Mouse (Mus musculus): ENCODE results near the gene Galnt17. TPM values are rescaled to one million over a fixed set of nuclear protein-coding genes. Genes with fewer than 3 reads are reported as not detected.

The Galnt17 gene
- total and polyA plus RNA-seq, 2 experiments, result 0.01 to 0.09 TPM

GRCm38 (mm10) chr5:131222498-131223244 is 85.6 kb downstream of the Galnt17 start:
- H3K27me3 ChIP-seq (ENCODE audit: control insufficient read depth, insufficient read depth, low read length), result no peaks in the 10 kb centered on the region
- no peaks in the 10 kb centered on the region for H3K79me2 ChIP-seq (ENCODE audit: control insufficient read depth, insufficient read depth, low read length)
- 85% methylated on average over 10 of the region's 10 CpGs for WGBS
- no peaks in the 10 kb centered on the region for H3K36me3 ChIP-seq (ENCODE audit: control insufficient read depth, insufficient read depth, low read length)
- no peak for DNase-seq (ENCODE audit: extremely low read depth, low read depth, low spot score)
- no peak overlapping the region for H3K4me3 ChIP-seq (ENCODE audit: insufficient read depth, low read depth, low read length)
- no peaks in the 10 kb centered on the region for H3K4me1 ChIP-seq (ENCODE audit: control insufficient read depth, insufficient read depth, low read length)
- no peak overlapping the region for H3K27ac ChIP-seq (replicated peaks; ENCODE audit: insufficient read depth, low read depth, low read length)
- no peak overlapping the region for H3K9ac ChIP-seq (ENCODE audit: low read depth, low read length)
- TF ChIP-seq CTCF (IDR thresholded peaks at IDR 0.05; ENCODE audit: low read depth, low read length) (no peak), POLR2A (IDR thresholded peaks at IDR 0.05; ENCODE audit: extremely low read depth, insufficient read depth, low read length) (no peak)

GRCm38 (mm10) chr5:131218221-131218620 is 90.1 kb downstream of the Galnt17 start:
- WGBS, result 68% methylated on average over 3 of the region's 3 CpGs
- Histone ChIP-seq H3K27ac (replicated peaks; ENCODE audit: insufficient read depth, low read depth, low read length) (no peak overlapping the region), H3K36me3 (ENCODE audit: control insufficient read depth, insufficient read depth, low read length) (no peaks in the 10 kb centered on the region), H3K4me3 (ENCODE audit: insufficient read depth, low read depth, low read length) (no peak overlapping the region), H3K4me1 (ENCODE audit: control insufficient read depth, insufficient read depth, low read length) (no peaks in the 10 kb centered on the region), H3K79me2 (ENCODE audit: control insufficient read depth, insufficient read depth, low read length) (no peaks in the 10 kb centered on the region), H3K27me3 (ENCODE audit: control insufficient read depth, insufficient read depth, low read length) (no peaks in the 10 kb centered on the region), H3K9ac (ENCODE audit: low read depth, low read length) (no peak overlapping the region)
- DNase-seq (ENCODE audit: extremely low read depth, low read depth, low spot score), result no peak
- TF ChIP-seq CTCF (IDR thresholded peaks at IDR 0.05; ENCODE audit: low read depth, low read length) (no peak), POLR2A (IDR thresholded peaks at IDR 0.05; ENCODE audit: extremely low read depth, insufficient read depth, low read length) (no peak)

DNA sequence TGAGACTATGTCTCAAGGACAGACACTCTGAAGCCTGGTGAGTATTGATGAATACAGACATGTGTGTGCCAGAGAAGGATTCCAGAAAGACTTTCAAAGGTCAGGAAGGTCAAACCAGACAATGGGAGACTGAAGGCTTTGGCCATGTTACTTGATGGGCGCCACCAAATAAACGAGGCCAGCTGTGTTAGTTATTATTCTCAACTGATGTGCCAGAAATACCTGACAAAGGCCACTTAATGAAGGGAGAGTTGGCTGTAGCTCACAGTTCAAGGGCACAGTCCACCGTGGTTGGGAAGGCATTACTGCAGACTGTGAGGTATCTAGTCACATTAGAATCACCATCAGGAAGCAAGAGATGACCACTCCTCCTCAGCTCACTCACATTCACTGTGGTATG is 96.7 kb downstream of the Galnt17 start:
- no peak for DNase-seq (ENCODE audit: extremely low read depth, low read depth, low spot score)
- Histone ChIP-seq H3K4me1 (ENCODE audit: control insufficient read depth, insufficient read depth, low read length) (no peaks in the 10 kb centered on the region), H3K4me3 (ENCODE audit: insufficient read depth, low read depth, low read length) (no peak overlapping the region), H3K9ac (ENCODE audit: low read depth, low read length) (no peak overlapping the region), H3K79me2 (ENCODE audit: control insufficient read depth, insufficient read depth, low read length) (no peaks in the 10 kb centered on the region), H3K27me3 (ENCODE audit: control insufficient read depth, insufficient read depth, low read length) (no peaks in the 10 kb centered on the region), H3K27ac (replicated peaks; ENCODE audit: insufficient read depth, low read depth, low read length) (no peak overlapping the region), H3K36me3 (ENCODE audit: control insufficient read depth, insufficient read depth, low read length) (no peaks in the 10 kb centered on the region)
- 68% methylated on average over 3 of the region's 3 CpGs for WGBS
- TF ChIP-seq POLR2A (IDR thresholded peaks at IDR 0.05; ENCODE audit: extremely low read depth, insufficient read depth, low read length) (no peak), CTCF (IDR thresholded peaks at IDR 0.05; ENCODE audit: low read depth, low read length) (no peak)

DNA sequence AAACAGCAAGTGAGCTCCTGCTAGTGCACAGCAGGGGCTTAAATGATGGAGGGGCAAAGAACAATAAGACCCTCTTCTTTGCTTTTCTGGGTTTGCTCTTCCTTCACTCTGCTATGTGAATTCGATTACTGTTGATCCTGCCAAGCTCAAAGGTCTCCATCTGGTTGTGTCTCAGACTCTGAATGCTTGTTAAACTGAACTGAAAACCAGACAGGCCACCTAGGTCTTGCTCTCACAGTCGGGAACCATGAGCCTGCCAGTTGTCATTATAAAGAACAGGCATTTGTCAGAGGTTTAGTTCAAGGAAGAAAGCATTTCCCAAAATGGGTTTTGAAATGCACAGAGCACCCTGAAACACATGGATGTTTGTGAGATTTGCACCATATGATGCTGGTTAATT is 107.2 kb downstream of the Galnt17 start:
- no peak overlapping the region for H3K9ac ChIP-seq (ENCODE audit: low read depth, low read length)
- no peak for DNase-seq (ENCODE audit: extremely low read depth, low read depth, low spot score)
- 65% methylated on average over 2 of the region's 2 CpGs for WGBS
- no peaks in the 10 kb centered on the region for H3K27me3 ChIP-seq (ENCODE audit: control insufficient read depth, insufficient read depth, low read length)
- H3K4me3 ChIP-seq (ENCODE audit: insufficient read depth, low read depth, low read length), result no peak overlapping the region
- no peak overlapping the region for H3K27ac ChIP-seq (replicated peaks; ENCODE audit: insufficient read depth, low read depth, low read length)
- no peaks in the 10 kb centered on the region for H3K79me2 ChIP-seq (ENCODE audit: control insufficient read depth, insufficient read depth, low read length)
- H3K4me1 ChIP-seq (ENCODE audit: control insufficient read depth, insufficient read depth, low read length), result no peaks in the 10 kb centered on the region
- no peaks in the 10 kb centered on the region for H3K36me3 ChIP-seq (ENCODE audit: control insufficient read depth, insufficient read depth, low read length)
- no peak for TF ChIP-seq CTCF (IDR thresholded peaks at IDR 0.05; ENCODE audit: low read depth, low read length)
- TF ChIP-seq POLR2A (IDR thresholded peaks at IDR 0.05; ENCODE audit: extremely low read depth, insufficient read depth, low read length), result no peak

DNA sequence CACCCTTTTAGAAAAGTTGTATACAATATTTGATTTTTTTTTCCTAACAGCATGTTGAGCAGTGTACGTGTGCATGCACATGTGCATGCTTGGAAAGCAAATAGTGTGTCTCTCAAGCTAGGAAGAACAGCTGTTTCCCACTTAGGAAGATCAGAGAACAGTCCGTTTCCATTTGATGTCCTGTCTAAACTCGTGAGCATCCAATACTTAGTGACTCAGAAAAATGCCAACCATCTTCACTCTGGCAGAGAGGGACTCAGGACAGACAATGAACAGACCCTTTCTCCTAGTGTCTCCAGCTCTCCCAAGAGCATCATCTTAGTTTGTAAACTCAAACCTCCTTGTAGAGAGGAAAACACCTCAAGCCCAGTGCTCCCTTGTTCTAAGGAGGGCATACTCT is 116.0 kb downstream of the Galnt17 start:
- H3K4me1 ChIP-seq (ENCODE audit: control insufficient read depth, insufficient read depth, low read length), result no peaks in the 10 kb centered on the region
- H3K27ac ChIP-seq (replicated peaks; ENCODE audit: insufficient read depth, low read depth, low read length), result no peak overlapping the region
- H3K9ac ChIP-seq (ENCODE audit: low read depth, low read length), result no peak overlapping the region
- TF ChIP-seq CTCF (IDR thresholded peaks at IDR 0.05; ENCODE audit: low read depth, low read length), result no peak
- no peak for TF ChIP-seq POLR2A (IDR thresholded peaks at IDR 0.05; ENCODE audit: extremely low read depth, insufficient read depth, low read length)
- 75% methylated on average over 3 of the region's 3 CpGs for WGBS
- no peaks in the 10 kb centered on the region for H3K36me3 ChIP-seq (ENCODE audit: control insufficient read depth, insufficient read depth, low read length)
- H3K27me3 ChIP-seq (ENCODE audit: control insufficient read depth, insufficient read depth, low read length), result no peaks in the 10 kb centered on the region
- H3K79me2 ChIP-seq (ENCODE audit: control insufficient read depth, insufficient read depth, low read length), result no peaks in the 10 kb centered on the region
- DNase-seq (ENCODE audit: extremely low read depth, low read depth, low spot score), result no peak
- no peak overlapping the region for H3K4me3 ChIP-seq (ENCODE audit: insufficient read depth, low read depth, low read length)

DNA sequence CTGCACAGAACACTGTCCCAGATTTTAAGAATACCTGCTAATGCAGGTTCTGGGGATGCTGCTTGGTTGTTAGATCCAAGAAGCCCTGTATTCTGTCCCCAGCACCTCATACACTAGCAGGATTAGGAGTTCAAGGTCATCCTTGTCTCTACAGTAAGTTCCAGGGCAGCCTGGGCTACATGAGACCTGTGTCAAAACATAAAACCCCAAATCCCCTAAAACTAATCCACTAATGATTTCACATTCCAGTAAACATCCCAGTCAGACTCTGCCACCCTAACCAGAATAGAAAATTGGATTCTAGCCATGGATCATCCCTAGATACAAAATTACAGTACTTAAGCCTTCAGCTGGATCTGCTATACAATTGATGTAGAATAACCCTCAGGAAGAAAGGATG is 123.7 kb downstream of the Galnt17 start:
- no peak overlapping the region for H3K27ac ChIP-seq (replicated peaks; ENCODE audit: insufficient read depth, low read depth, low read length)
- no peak overlapping the region for H3K4me3 ChIP-seq (ENCODE audit: insufficient read depth, low read depth, low read length)
- no peaks in the 10 kb centered on the region for H3K4me1 ChIP-seq (ENCODE audit: control insufficient read depth, insufficient read depth, low read length)
- DNase-seq (ENCODE audit: extremely low read depth, low read depth, low spot score), result no peak
- no peaks in the 10 kb centered on the region for H3K27me3 ChIP-seq (ENCODE audit: control insufficient read depth, insufficient read depth, low read length)
- TF ChIP-seq CTCF (IDR thresholded peaks at IDR 0.05; ENCODE audit: low read depth, low read length), result no peak
- TF ChIP-seq POLR2A (IDR thresholded peaks at IDR 0.05; ENCODE audit: extremely low read depth, insufficient read depth, low read length), result no peak
- H3K9ac ChIP-seq (ENCODE audit: low read depth, low read length), result no peak overlapping the region
- H3K36me3 ChIP-seq (ENCODE audit: control insufficient read depth, insufficient read depth, low read length), result no peaks in the 10 kb centered on the region
- H3K79me2 ChIP-seq (ENCODE audit: control insufficient read depth, insufficient read depth, low read length), result no peaks in the 10 kb centered on the region

Measured in liver, adult 2 months (tissue).